Mouse (Mus musculus) liver, embryonic 14.5 days (tissue): ENCODE data around the gene Nudt9. TPM values are rescaled to one million over a fixed set of nuclear protein-coding genes. Genes with fewer than 3 reads are reported as not detected.

Experiments
- ATAC-seq: fragments of 200-750 bp; cut with Nextera tagmentation; 2 replicates; pipeline ENCODE4 v1.8.0; 2017; ENCODE audit warnings: moderate number of reproducible peaks, mild to moderate bottlenecking, moderate library complexity; ENCODE audit not compliant: insufficient read depth
- DNase-seq, 3 experiments: peaks; one replicate each; pipeline ENCODE4 v3.0.0-alpha.2; 2012 to 2013; ENCODE audit warnings: low read depth in 3 of 3, low spot score in 3 of 3
- H3K27ac ChIP-seq: fragments of 300-500 bp; sonication (generic); 2 replicates; pipeline ENCODE4 v1.5.1; 2014; ENCODE audit warnings: moderate library complexity, mild to moderate bottlenecking, control low read depth, inconsistent platforms
- H3K27me3 ChIP-seq: fragments of 300-500 bp; sonication (generic); 2 replicates; pipeline ENCODE4 v1.6.1; 2014; ENCODE audit warnings: mild to moderate bottlenecking, low read length, moderate library complexity; ENCODE audit not compliant: control insufficient read depth, insufficient read depth
- H3K36me3 ChIP-seq: fragments of 300-500 bp; sonication (generic); replicated peaks from 2 replicates; pipeline ENCODE4 v1.6.1; 2014; ENCODE audit warnings: low read depth; ENCODE audit not compliant: control insufficient read depth, insufficient read depth
- H3K4me1 ChIP-seq, 2 experiments: fragments of 200-500 bp in 1 of 2; fragments of 300-500 bp in 1 of 2; sonication (generic) in 1 of 2; replicated peaks; 2 replicates each; pipeline ENCODE4 v1.6.1; 2012 to 2014; ENCODE audit warnings: antibody characterized with exemption in 1 of 2, inconsistent platforms in 1 of 2, low read length in 1 of 2; ENCODE audit not compliant: control insufficient read depth in 2 of 2, insufficient read depth in 2 of 2
- H3K4me2 ChIP-seq: fragments of 300-500 bp; sonication (generic); 2 replicates; pipeline ENCODE4 v1.6.1; 2014; ENCODE audit warnings: low read depth, mild to moderate bottlenecking, control low read depth, moderate library complexity
- H3K4me3 ChIP-seq, 2 experiments: fragments of 200-500 bp in 1 of 2; fragments of 300-500 bp in 1 of 2; sonication (generic) in 1 of 2; 2 replicates each; pipeline ENCODE4 v1.5.1; 2012 to 2014; ENCODE audit warnings: low read depth in 2 of 2, low read length in 2 of 2, mild to moderate bottlenecking in 2 of 2, control low read depth in 1 of 2, inconsistent platforms in 1 of 2, moderate library complexity in 1 of 2; ENCODE audit not compliant: insufficient read depth in 1 of 2
- H3K9ac ChIP-seq: fragments of 300-500 bp; sonication (generic); replicated peaks from 2 replicates; pipeline ENCODE4 v1.6.1; 2014; ENCODE audit warnings: mild to moderate bottlenecking, control low read depth, moderate library complexity
- H3K9me3 ChIP-seq: fragments of 300-500 bp; sonication (generic); 2 replicates; pipeline ENCODE4 v1.6.1; 2016; ENCODE audit warnings: low read length, mixed read lengths; ENCODE audit not compliant: control insufficient read depth
- CTCF ChIP-seq: IDR thresholded peaks from 2 replicates; pipeline ENCODE4 v1.5.1; 2016; ENCODE audit warnings: antibody characterized with exemption, low read depth, control low read depth
- EP300 ChIP-seq: IDR thresholded peaks from 2 replicates; pipeline ENCODE4 v1.6.1; 2016; ENCODE audit warnings: antibody characterized with exemption, low read depth
- WGBS: fragments of 180-500 bp; shearing (Covaris S2); extraction: QIAGEN DNeasy Blood & Tissue Kit; methylation state at CpG from one replicate; pipeline ENCODE4 v1.1.7; 2014; ENCODE audit not compliant: insufficient replicate concordance; 5-methylcytosine and 5-hydroxymethylcytosine counted together
- polyA plus RNA-seq, 2 experiments: library from polyadenylated mRNA; depleted of rRNA in 1 of 2; stranded (reverse) in 1 of 2; unstranded in 1 of 2; fragments of >200 nt; fragmentation: Nextera tagmentation in 1 of 2; extraction: Ambion mirVana in 1 of 2; gene quantifications; 2 replicates each; pipeline versions ENCODE4 v1.2.1 to v1.2.3; 2012 to 2014

Nudt9 gene
- polyA plus RNA-seq, 2 experiments = 48.1 to 73.8 TPM

GRCm38 (mm10) chr5:104003256-104003931 is 42.7 kb upstream of the Nudt9 start:
- TF ChIP-seq EP300 (no peak), CTCF (no peak)
- Histone ChIP-seq H3K4me3 (no peak overlapping the region), H3K4me2 (no peak overlapping the region), H3K27me3 (no peaks in the 10 kb centered on the region), H3K9ac (no peak overlapping the region), H3K36me3 (no peaks in the 10 kb centered on the region), H3K4me1 (peaks cover 0 to 2% of the 10 kb centered on the region in 2 experiments; a peak in 1 of 4 replicates), H3K9me3 (no peaks in the 10 kb centered on the region), H3K27ac (no peak overlapping the region)
- ATAC-seq (no peak), DNase-seq (no peak)
- 59% methylated on average over 15 of the region's 15 CpGs for WGBS

- no peak for ATAC-seq
- Histone ChIP-seq H3K9me3 (no peaks in the 10 kb centered on the region), H3K4me3 (no peak overlapping the region), H3K27ac (no peak overlapping the region), H3K9ac (no peak overlapping the region), H3K36me3 (no peaks in the 10 kb centered on the region), H3K4me1 (peaks cover 0 to 2% of the 10 kb centered on the region in 2 experiments; a peak in 1 of 4 replicates), H3K27me3 (no peaks in the 10 kb centered on the region), H3K4me2 (no peak overlapping the region)
- DNase-seq = no peak
- 65% methylated on average over 2 of the region's 2 CpGs for WGBS
- no peak for TF ChIP-seq CTCF
These were observed 42.2 kb upstream of the Nudt9 start for GRCm38 (mm10) chr5:104003955-104004354.

- H3K9ac ChIP-seq = no peak overlapping the region
- ATAC-seq (no peak), DNase-seq (no peak)
- no peaks in the 10 kb centered on the region for H3K27me3 ChIP-seq
- H3K4me3 ChIP-seq = no peak overlapping the region
- no peaks in the 10 kb centered on the region for H3K9me3 ChIP-seq
- no peaks in the 10 kb centered on the region for H3K36me3 ChIP-seq
- no peak overlapping the region for H3K4me2 ChIP-seq
- no peak overlapping the region for H3K27ac ChIP-seq
- TF ChIP-seq CTCF = no peak
- no peak for TF ChIP-seq EP300
- peaks cover 0 to 2% of the 10 kb centered on the region in 2 experiments; a peak in 1 of 4 replicates for H3K4me1 ChIP-seq
- WGBS = 60% methylated on average over 3 of the region's 3 CpGs
These were observed 39.3 kb upstream of the Nudt9 start for GRCm38 (mm10) chr5:104006811-104007210.

- Histone ChIP-seq H3K36me3 (no peaks in the 10 kb centered on the region), H3K4me1 (peaks cover 0 to 2% of the 10 kb centered on the region in 2 experiments; a peak in 1 of 4 replicates), H3K4me3 (no peak overlapping the region), H3K9me3 (no peaks in the 10 kb centered on the region), H3K4me2 (no peak overlapping the region), H3K27me3 (no peaks in the 10 kb centered on the region), H3K27ac (no peak overlapping the region), H3K9ac (no peak overlapping the region)
- WGBS = 69% methylated on average over 5 of the region's 5 CpGs
- ATAC-seq = no peak
- TF ChIP-seq CTCF (no peak), EP300 (no peak)
- DNase-seq = no peak
These were observed 38.3 kb upstream of the Nudt9 start for GRCm38 (mm10) chr5:104007801-104008200.

GRCm38 (mm10) chr5:104009421-104009820 is 36.7 kb upstream of the Nudt9 start:
- no peak overlapping the region for H3K4me3 ChIP-seq
- no peak for DNase-seq
- H3K27me3 ChIP-seq = no peaks in the 10 kb centered on the region
- H3K36me3 ChIP-seq = no peaks in the 10 kb centered on the region
- no peak overlapping the region for H3K27ac ChIP-seq
- no peaks in the 10 kb centered on the region for H3K9me3 ChIP-seq
- H3K4me2 ChIP-seq = no peak overlapping the region
- TF ChIP-seq EP300 = no peak
- no peak overlapping the region for H3K9ac ChIP-seq
- 0 out of 4 replicates have a peak, but pooled peaks cover 0 to 2% of the 10 kb centered on the region in 2 experiments for H3K4me1 ChIP-seq
- 73% methylated on average over 3 of the region's 3 CpGs for WGBS
- ATAC-seq = no peak
